Mouse (Mus musculus): ENCODE data around the gene Inpp4b. TPM values are rescaled to one million over a fixed set of nuclear protein-coding genes. Genes with fewer than 3 reads are reported as not detected.

Gene Inpp4b
- polyA plus RNA-seq, 1 experiment from 2014 or later = 49.9 TPM

DNA sequence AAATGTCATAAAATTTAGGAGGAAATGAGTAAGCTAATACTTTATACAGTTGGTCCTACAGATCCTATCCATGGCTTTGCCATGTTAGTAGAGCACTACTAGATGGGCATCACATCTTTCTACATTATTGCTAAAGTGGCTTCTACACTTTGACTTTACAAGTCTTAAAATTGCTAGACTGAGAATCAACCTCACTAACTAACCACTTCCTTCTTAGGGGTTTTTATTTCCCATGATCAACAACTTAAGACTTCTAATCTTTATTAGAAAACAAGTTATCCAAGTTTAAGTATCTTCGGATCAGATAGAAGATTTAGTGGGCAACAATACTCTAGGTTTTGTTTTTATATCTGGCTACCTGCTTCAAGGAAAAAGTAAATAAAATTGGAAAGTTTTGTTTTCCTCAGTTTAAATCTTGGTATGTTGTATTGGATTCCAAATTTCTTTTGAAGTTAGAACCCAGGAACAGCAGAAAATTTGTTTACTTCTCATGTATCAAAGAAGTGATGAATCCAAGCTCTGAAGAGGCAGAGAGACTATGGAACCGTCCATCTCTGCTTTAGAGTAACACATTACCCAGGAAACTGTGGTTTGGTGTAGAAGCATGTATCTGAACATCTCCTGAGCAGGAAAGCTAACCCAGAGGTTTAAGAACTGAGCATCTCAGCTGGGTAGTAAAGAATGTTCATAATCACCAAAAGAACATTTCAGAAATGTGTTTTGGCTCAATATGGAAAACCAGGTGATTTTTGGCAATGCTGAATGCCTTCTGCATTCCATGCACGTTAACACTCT lies 361.4 kb downstream of the Inpp4b start:
- peak; percentile 40 for DNase-seq (ENCODE audit: low spot score)

DNA sequence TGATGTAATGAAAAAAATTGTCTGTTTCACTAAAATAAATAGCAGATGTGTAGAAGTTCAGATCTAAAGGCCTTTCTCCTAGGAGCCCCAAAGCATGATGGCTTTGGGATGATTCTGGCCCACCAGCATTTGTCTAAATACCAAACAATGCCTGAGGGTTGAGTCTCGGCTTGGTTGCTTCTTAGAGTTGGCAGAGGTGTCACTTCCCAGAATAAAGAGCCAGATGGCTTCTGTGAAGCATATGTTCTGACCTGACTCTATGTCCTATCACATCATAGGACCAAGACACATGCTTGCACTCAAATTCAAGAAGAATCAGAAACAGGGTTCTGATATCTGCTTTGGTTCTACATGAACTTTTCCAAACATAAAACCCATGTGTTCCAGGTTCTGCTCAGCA lies 365.1 kb downstream of the Inpp4b start:
- no peak for DNase-seq (ENCODE audit: low spot score)

DNA sequence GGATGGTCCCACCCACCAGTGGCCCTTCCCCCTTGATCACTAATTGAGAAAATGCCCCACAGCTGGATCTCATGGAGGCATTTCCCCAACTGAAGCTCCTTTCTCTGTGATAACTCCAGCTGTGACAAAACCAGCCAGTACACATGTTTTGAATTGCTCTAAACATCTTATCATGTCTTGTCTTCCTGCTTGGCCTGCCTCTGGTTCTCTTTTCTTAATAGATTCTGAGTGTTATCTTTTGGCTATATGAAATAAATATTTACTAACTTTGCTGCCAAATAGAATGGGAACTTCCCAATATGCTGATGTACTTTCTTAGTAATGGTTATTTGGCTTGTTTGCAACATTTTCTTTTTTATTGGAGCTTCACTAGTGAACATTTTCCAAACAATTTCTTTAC lies 389.0 kb downstream of the Inpp4b start:
- DNase-seq (ENCODE audit: low spot score) = no peak

DNA sequence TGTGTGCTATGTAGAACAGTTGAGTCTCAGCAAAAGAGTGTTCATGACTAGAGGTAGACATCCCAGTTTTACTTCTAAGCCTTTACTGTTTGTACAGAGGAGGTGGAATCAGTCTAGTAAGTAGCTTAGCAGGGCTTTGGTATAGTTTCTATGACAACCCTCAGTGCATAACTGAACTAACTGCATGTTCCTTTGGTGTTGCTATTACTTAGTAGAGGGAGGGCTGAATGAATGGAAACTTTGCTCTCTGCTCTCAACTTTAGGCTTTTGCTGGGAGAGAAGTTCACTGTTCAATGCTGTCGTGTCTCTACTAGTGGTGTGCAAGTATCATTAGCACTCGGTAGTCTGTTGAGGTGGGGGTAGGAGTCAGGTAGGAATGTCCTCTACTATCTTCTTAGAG lies 393.3 kb downstream of the Inpp4b start:
- peak; percentile 4 for DNase-seq (ENCODE audit: low spot score)

DNA sequence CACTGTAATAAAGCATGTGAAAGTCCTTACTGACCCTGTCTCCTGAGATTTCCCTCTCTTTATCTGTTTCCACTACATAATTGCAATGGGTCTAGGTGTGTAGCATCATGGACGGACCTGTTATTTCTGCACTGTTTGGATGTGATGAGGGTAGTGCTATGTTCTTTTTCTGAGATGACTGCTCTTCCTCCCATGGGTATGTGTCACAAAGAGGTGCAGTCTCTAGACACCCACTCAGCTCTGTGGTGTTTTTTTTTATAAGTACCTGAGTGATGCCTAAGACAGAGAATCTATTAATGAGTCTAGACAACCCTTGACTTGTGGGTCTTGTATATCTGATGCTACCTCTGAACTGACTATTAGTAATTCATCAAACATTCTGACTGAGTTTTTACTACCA lies 393.7 kb downstream of the Inpp4b start:
- DNase-seq (ENCODE audit: low spot score) = no peak

DNA sequence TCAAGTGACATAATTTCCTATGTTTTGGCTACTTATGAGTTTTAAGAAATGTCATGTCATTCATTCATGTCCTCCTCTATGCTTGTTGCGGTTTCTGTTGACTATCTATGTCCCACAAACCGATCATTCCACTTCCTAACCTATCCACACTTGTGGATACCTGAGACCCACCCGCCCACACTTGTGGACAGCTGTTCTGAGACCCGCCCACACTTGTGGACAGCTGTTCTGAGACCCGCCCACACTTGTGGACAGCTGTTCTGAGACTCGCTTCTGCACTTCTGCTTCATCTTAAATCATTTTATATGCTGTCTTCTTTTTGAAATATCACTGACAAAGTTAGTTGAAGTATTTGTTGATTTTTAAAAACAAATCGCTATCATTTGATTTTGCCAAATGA lies 400.2 kb downstream of the Inpp4b start:
- no peak for DNase-seq (ENCODE audit: low spot score)

DNA sequence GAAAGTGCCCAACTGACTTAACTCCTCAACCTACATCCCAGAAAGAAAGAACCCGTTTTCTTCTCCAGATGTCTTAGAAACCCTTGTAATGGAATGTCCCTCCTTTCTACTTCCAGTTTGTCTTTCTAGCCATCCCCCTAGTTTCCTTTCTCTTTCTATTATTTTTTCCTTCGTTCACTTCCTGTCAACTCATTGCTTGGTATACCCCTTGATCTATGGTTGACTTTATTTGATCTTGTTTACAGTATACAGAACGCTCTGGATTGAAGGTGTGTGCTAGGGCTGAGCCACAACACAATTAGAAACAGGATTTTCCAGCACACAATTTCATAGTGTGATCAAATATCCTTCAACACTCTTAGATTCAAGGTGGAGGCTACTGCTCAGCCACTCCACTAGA lies 400.7 kb downstream of the Inpp4b start:
- no peak for DNase-seq (ENCODE audit: low spot score)

DNA sequence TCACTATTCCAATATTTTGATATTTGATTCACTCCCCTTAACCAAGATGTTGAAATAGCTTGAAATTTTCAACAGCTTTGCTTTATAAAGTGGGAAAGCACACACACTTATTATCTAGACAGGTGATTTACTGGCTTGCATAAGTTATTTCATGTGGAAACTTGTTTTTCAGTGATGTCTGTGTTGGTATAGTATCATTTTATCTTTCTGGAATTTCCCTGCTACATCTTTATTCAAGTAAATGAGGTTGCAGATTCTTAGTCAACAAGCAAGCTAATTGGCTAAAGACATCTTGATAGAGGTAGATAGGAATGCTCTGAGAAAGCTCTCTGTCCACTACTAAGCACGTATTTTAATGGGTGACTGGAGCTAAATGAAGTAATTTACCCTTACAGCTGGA lies 403.1 kb downstream of the Inpp4b start:
- no peak for DNase-seq (ENCODE audit: low spot score)

DNA sequence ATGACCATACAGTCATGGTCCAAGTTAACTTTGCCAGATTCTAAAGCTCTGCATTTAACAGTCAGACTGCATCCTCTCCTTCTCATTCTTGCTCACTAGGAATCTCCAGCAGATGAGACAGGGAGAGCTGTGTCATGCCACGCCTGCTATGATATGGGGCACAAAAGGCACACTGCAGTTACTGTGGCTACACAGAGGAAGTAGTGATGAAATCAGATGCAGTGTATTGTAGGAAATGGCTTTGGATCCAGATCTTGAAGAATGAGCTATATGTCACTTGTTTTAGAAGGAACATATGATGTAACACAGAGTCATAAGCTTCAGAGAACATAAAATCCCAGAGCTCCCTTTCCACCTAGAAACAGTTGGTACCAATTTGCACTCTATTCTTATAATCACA lies 408.8 kb downstream of the Inpp4b start:
- no peak for DNase-seq (ENCODE audit: low spot score)

DNA sequence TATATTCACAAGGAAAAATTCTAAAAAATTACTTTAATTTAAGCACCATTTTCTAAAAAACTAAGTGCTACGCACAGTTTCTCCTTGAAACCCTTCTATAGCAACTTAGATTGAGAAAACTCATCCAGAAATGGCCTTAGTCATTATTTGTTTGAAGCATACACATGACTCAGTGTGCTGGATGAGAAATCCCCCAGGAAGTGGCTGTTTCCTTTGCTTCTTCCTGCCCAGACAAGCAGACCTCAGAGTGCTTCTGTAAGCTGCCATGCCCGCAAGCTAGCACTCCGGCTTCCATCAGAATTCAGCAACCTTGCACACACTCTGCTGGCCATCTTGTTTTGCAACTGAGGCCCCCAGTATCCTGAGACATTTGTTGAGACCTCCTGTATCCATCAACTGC lies 414.3 kb downstream of the Inpp4b start:
- peak; percentile 28 for DNase-seq (ENCODE audit: low spot score)

DNA sequence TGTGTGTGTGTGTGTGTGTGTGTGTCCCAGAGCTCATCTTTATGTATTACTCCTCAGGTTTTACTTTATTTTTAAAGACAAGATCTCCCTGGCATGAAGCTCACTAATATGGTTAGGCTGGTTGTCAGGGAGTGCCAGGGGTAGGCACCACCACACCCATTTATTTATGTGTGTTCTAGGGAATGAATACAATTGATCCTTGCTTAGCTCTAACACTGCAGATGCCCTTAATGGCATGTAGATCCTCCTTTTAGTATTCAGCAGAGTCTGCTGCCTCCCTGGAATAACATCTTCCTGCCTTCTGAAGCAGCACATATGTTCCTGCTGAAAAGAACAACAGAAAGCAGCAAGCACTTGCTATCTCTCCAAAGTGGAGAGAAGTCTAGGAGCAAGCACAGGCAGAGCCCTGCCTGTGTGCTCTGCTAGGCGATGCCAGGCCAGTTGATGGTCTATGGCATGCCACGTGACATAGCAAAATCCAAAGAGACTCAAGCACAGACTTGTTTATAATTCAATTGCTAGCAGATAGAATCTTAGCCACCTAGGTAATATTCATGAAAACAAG lies 415.3 kb downstream of the Inpp4b start:
- no peak for DNase-seq (ENCODE audit: low spot score)

DNA sequence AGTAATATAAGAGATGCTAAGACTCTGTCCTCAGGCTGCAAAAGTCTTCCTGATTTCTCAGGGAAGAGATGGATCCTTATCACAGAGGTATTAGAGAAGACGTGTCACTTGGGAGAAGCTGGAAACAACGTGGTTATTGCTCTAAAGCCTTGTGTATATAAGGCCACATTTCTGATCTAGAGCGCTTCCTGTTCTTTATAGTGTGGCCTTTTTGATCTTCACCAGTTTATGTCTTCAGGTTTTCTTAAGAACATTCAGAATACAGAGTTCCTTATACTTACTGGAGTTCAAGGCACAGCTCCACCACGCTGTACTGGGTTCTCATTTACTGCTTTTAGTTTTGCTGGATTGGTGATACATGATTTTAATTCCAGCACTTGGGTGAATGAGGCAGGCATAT lies 419.1 kb downstream of the Inpp4b start:
- peak; percentile 68 for DNase-seq (ENCODE audit: low spot score)

DNA sequence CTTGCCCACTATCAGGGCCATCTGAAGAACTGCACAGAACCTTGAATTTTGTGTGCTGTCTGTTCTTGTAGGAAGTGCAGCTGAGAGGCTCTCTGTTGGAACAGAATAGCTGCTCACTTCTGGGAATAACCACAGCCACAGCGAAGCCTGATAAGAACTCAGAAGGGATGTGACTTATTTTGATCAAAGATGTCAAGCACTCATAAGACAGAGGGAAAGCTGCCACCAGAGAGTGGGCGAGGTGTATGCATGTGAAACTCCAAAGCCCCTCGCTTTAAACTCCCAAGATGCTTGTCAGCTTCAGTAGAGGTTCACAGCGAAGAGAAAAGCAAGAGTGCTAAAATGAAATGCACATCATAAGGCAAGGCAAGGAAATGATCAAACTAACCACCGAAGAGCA lies 423.7 kb downstream of the Inpp4b start:
- peak; percentile 55 for DNase-seq (ENCODE audit: low spot score)

DNA sequence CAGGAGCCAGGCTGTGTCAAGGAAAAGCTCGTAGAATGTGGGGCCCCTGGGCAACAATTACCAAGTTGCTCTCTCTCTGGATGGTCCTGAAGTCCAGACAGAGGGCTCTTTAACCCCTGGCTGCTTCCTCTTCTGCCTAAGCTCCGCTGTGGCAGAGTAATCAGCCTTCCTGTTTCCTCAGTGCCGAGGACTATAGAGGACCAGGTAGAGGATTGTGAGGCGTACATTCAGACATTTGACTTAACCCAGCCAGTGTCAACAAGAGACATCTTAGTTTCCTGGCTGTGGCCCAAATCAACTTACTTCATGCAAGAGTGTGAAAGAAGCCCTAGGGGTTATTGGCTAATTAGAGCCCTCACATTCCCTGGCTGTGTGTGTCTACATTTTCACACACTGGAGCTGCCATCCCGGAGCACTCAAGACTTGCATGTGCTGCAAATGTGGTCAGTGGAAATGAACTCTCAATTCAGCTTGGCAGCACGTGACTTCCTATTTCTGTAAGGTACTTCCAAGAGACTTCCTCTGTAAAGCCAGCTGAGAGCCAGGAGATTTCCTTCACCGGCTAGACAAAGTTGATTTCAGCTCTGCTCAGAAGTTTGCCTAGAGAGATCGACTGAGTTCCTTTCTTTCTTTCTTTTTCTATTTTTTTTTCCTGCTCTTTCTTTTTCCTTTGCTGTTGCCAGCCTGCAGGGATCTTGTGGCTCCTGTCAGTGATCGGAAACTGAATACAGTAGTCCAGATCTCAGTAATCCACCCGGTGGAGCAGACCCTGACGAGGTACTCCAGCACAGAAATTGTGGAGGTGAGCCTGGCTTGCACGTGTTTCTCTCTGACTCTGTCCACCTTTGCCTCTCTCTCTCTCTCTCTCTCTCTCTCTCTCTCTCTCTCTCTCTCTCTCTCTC lies 425.3 kb downstream of the Inpp4b start:
- peak; percentile 71 for DNase-seq (ENCODE audit: low spot score)

DNA sequence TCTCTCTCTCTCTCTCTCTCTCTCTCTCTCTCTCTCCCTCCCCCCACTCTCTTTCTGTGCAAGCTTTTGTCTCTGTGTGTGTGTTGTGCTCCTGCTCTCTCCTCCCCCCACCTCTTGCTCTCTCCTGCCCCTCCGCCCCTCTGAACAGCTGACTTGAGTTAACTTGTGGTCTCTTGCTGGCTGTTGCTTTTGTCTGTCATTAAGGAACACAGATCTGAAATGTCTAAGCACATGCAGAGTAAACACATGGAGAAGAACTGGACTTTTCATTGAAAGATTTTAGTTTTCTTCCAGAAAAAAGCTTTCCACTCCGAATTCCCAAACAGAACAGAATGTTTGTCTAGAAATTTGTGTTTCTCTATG lies 425.9 kb downstream of the Inpp4b start:
- peak; percentile 79 for DNase-seq (ENCODE audit: low spot score)

DNA sequence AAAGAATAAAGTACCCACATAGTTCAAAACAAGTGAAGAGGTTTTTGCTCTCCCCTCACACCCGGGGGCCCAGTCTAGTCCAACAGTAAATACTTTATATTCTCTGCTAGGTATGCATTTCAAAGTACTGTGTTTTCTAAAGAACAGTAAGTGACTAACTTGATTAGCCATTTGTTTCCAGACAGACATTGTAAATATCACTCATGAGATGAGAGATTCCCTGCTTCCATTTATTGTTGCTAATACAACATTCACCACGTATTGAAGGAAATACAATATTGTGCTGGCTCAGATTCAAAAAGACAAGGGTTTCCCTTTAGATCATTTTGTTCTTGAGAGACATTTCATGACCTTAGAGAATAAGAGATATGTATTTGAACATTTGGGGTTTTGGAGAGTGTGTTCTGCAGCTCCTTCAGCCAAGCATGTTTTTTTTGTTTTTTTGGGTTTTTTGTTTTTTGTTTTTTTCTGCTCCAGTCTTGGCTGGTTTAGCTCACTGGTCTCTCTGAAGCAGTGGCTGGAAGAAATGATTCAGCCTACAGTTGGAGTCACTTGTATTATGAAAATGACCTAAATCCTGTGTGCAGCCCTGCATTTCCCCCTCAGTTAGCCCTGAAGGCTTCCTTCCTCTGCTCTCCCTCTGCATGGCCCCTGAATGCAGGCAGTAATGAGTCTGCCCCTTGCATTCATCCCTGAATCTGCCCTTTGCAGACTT lies 426.5 kb downstream of the Inpp4b start:
- no peak for DNase-seq (ENCODE audit: low spot score)

DNA sequence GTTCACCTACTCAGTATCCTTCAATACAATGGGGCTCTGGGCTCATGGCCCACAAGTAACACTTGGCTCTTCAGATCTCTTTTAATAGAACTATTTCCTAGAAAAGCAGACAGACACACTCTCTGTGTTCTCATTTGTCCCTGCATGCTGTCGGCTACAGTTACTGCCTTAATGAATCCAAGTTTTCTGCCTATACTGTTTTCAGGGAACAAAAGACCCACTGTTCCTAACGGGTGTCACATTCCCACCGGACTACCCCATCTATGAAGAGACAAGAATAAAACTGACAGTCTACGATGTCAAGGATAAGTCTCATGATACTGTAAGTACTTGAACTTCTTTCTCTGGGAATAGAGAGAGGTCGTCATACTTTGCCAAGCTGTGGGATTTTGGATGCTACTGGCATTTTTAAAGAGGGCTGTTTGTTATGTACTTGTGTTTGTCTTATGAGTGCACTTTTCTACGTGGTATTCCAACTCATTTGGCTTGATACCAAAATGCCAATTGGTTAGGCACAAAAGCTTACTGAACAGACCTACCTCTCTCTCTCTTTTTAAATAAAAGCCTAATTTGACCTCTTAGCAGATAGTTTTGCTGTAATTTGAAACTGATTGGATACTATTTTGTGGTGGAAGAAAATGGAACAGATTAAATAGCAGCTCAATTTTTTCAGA lies 428.4 kb downstream of the Inpp4b start:
- DNase-seq (ENCODE audit: low spot score) = no peak

DNA sequence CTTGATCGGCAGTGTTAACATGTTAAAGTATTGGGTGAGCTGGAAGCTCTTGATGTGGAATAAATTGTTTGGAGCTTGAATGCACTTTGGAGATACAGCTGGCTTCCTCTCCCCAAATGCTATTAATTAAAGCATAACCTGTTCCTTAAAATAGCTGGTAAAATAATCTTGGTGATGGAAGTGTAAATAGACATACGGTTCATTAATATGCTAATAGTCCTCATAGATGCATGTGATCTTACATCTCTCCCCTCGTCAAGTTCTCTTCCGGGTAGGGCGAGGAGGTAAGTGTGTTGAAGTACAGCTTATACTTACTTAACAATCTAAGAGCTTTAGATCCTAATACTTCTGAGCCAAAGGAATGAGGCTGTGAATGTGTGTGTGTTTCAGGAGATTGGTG lies 430.5 kb downstream of the Inpp4b start:
- DNase-seq (ENCODE audit: low spot score) = no peak

DNA sequence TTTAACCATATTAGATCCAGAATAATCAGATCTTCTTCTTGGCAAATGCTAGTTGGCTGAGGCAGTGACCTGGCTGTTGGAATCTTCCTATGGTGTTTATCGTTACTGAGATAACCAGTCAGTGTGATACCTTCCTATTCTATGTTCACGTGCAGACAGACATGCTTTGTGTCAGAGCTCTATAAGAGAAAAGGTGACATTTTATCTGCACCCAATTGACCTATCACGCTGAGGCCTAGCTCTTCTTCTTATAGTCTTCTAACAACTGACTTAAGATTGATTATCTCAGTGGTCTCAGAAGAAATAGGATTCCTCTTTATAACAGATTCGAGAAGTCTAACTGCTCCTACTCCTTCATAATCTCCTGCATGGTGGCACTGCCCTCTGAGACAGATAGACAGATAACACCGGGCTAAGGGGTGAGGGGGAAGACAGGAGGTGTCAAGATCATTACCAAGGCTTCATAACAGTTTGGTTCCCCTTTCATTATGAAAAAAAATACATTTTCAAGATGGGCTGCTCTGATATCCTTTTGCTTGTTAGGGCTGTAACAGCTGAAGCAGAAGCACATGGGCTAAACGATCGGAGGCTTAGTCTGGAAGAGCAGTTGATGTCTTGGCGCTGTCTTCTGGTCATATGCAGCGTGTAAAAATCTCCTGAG lies 431.1 kb downstream of the Inpp4b start:
- no peak for DNase-seq (ENCODE audit: low spot score)

DNA sequence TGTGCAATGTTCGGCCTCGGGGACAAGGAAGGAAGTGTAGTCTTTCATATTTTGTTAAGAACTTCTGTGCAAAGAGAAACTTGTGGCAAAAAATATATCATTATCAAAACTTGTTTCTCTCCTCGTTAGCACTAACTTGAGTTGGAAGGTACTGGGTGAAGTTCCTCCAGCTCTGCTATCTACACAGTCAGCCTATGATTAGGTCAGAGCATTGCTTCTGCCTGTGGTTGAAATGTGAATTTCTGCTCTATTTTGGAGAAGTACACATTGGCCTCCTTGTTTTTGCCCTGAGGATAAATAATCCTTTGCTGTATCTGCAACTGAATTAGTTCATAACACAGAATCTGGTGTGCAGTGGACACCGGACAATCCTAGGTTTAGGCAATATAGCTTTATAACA lies 431.7 kb downstream of the Inpp4b start:
- no peak for DNase-seq (ENCODE audit: low spot score)

DNA sequence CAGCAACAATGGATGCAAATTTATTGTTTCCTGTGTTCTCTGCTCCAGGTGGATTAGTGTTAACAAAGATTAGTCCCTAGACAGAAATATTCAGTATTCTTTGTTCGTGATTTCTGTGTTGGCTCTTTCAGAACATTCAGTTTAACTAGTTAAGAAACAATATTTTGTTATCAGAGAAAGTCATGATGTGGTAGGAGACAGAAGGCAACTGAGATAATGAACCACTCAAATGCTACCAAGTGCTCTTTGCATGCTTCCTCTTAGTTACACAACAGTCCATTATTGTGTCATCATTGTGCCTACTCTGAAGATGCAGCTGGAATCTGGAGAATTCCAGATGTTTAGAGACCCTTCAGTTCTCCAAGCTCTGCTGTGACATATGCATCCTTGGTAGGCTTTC lies 432.1 kb downstream of the Inpp4b start:
- DNase-seq (ENCODE audit: low spot score) = no peak

Data from thymus, postnatal 0 days (tissue).